Mouse (Mus musculus) bone marrow macrophage, adult 2 months (primary cell): ENCODE data around the gene Nps. TPM values are rescaled to one million over a fixed set of nuclear protein-coding genes. Genes with fewer than 3 reads are reported as not detected.
"Not testable (repeated sequence)": the region's sequence is repeated elsewhere in the genome, so short reads cannot be mapped to it uniquely, and the experiment has no call there.

Experiments used
- H3K27ac ChIP-seq: 2 replicates; pipeline ENCODE4 v1.5.1; 2012; ENCODE audit warnings: low read depth, low read length; ENCODE audit not compliant: insufficient read depth
- H3K4me1 ChIP-seq: 2 replicates; pipeline ENCODE4 v1.6.1; 2012; ENCODE audit warnings: low read length; ENCODE audit not compliant: control insufficient read depth, insufficient read depth
- H3K4me3 ChIP-seq: 2 replicates; pipeline ENCODE4 v1.5.1; 2012; ENCODE audit warnings: mild to moderate bottlenecking, low read length, moderate library complexity; ENCODE audit not compliant: insufficient read depth
- CTCF ChIP-seq: IDR thresholded peaks from 2 replicates; pipeline ENCODE4 v1.5.1; 2012; ENCODE audit warnings: low read depth, mild to moderate bottlenecking, low read length, moderate library complexity
- POLR2A ChIP-seq: IDR thresholded peaks from 2 replicates; pipeline ENCODE4 v1.6.1; 2012; ENCODE audit warnings: mild to moderate bottlenecking, low read depth, low read length, borderline replicate concordance
- polyA plus RNA-seq: library from polyadenylated mRNA; stranded (reverse); fragments of >200 nt; gene quantifications from 2 replicates; pipeline ENCODE4 v1.2.4, GENCODE M21; 2012; ENCODE audit not compliant: missing spikeins, insufficient read depth, insufficient read length

The Nps gene
- polyA plus RNA-seq: not detected in 2 replicates

GRCm38 (mm10) chr7:135258053-135258753 is at the start of gene Nps:
Nps (plus strand) TSS chr7:135258703.
- H3K4me3 ChIP-seq, H3K4me1 ChIP-seq, H3K27ac ChIP-seq: not testable (repeated sequence)

- no peak overlapping the region for H3K27ac ChIP-seq
- TF ChIP-seq POLR2A (no peak), CTCF (no peak)
- H3K4me3 ChIP-seq: no peak overlapping the region
These were observed 49.4 kb upstream of the Nps start for GRCm38 (mm10) chr7:135208947-135209567.

GRCm38 (mm10) chr7:135210296-135210695 is 48.2 kb upstream of the Nps start:
- Histone ChIP-seq H3K4me1 (no peaks in the 10 kb centered on the region), H3K27ac (no peak overlapping the region), H3K4me3 (no peak overlapping the region)
- no peak for TF ChIP-seq POLR2A
- no peak for TF ChIP-seq CTCF

More at GRCm38 (mm10) chr7:135208947-135209567, 49.4 kb upstream of the Nps start:
- H3K4me1 ChIP-seq: no peaks in the 10 kb centered on the region

- no peak for TF ChIP-seq POLR2A
- no peak for TF ChIP-seq CTCF
- H3K4me3 ChIP-seq: no peak overlapping the region
- no peak overlapping the region for H3K27ac ChIP-seq
- H3K4me1 ChIP-seq: no peaks in the 10 kb centered on the region
These were observed 47.7 kb upstream of the Nps start for GRCm38 (mm10) chr7:135210831-135211230.

GRCm38 (mm10) chr7:135212505-135212904 is 46.0 kb upstream of the Nps start:
- Histone ChIP-seq H3K4me3 (no peak overlapping the region), H3K27ac (no peak overlapping the region), H3K4me1 (no peaks in the 10 kb centered on the region)
- TF ChIP-seq POLR2A: no peak
- no peak for TF ChIP-seq CTCF

GRCm38 (mm10) chr7:135221475-135221874 is 37.0 kb upstream of the Nps start:
- no peaks in the 10 kb centered on the region for H3K4me1 ChIP-seq
- H3K4me3 ChIP-seq: no peak overlapping the region
- H3K27ac ChIP-seq: no peak overlapping the region
- TF ChIP-seq CTCF (no peak), POLR2A (no peak)

GRCm38 (mm10) chr7:135226021-135226420 is 32.5 kb upstream of the Nps start:
- no peaks in the 10 kb centered on the region for H3K4me1 ChIP-seq
- TF ChIP-seq CTCF (no peak), POLR2A (no peak)

GRCm38 (mm10) chr7:135237152-135237551 is 21.4 kb upstream of the Nps start:
- Histone ChIP-seq H3K4me3 (no peak overlapping the region), H3K27ac (no peak overlapping the region), H3K4me1 (no peaks in the 10 kb centered on the region)
- no peak for TF ChIP-seq POLR2A
- TF ChIP-seq CTCF: no peak

More at GRCm38 (mm10) chr7:135226021-135226420, 32.5 kb upstream of the Nps start:
- Histone ChIP-seq H3K4me3 (no peak overlapping the region), H3K27ac (no peak overlapping the region)

- TF ChIP-seq POLR2A (no peak), CTCF (no peak)
- Histone ChIP-seq H3K27ac (no peak overlapping the region), H3K4me1 (no peaks in the 10 kb centered on the region), H3K4me3 (no peak overlapping the region)
These were observed 19.1 kb upstream of the Nps start for GRCm38 (mm10) chr7:135239441-135239840.

- H3K4me3 ChIP-seq: no peak overlapping the region
- TF ChIP-seq CTCF (no peak), POLR2A (no peak)
- H3K27ac ChIP-seq: no peak overlapping the region
- no peaks in the 10 kb centered on the region for H3K4me1 ChIP-seq
These were observed 18.5 kb upstream of the Nps start for GRCm38 (mm10) chr7:135240006-135240405.
